ENCODE assay signal across 27 mouse cellular contexts in genomic region chr2:131581506-131581905, GRCm38 (mm10). TPM values are rescaled to one million over a fixed set of nuclear protein-coding genes. Genes with fewer than 3 reads are reported as not detected.
"Had no signal": no experiment of that assay in that cellular context is flagged by ENCODE, and none has a peak within 500 bp of the region (broad histone marks: within the 10 kb centered on the region; RNA-seq: fewer than 3 reads in every experiment).

No protein-coding gene starts in this region.

- H3K4me1 ChIP-seq: heart, embryonic 13.5 days; heart, embryonic 15.5 days; hindbrain, embryonic 10.5 days; hindbrain, embryonic 12.5 days; intestine, embryonic 15.5 days; limb, embryonic 13.5 days; limb, embryonic 15.5 days; liver, embryonic 12.5 days had no signal

- H3K9me3 ChIP-seq: heart, embryonic 15.5 days; hindbrain, embryonic 10.5 days; hindbrain, embryonic 12.5 days; intestine, embryonic 15.5 days; limb, embryonic 13.5 days; limb, embryonic 15.5 days; liver, embryonic 12.5 days had no signal

- ATAC-seq: hindbrain, embryonic 16.5 days; inflammation-experienced regulatory T-cells, adult 6 months; intestine, embryonic 15.5 days; intestine, postnatal 0 days; liver, embryonic 12.5 days had no signal

- H3K4me3 ChIP-seq: heart, adult 2 months; heart, embryonic 13.5 days; heart, embryonic 15.5 days; hindbrain, embryonic 10.5 days; hindbrain, embryonic 12.5 days; intestine, embryonic 15.5 days; layer of hippocampus, adult 2 months; left cerebral cortex, adult 2 months; limb, embryonic 13.5 days; limb, embryonic 15.5 days; liver, embryonic 12.5 days had no signal

- DNase-seq: gastrocnemius, postnatal 25 days; heart, adult 2 months; heart, postnatal 14 days; heart, postnatal 36 days; kidney, adult 18-20 months; kidney, adult 8-10 months; kidney, postnatal 10 days; kidney, postnatal 25 days; kidney, postnatal 4 days had no signal

- H3K36me3 ChIP-seq: heart, embryonic 13.5 days; heart, embryonic 15.5 days; hindbrain, embryonic 10.5 days; hindbrain, embryonic 12.5 days; intestine, embryonic 15.5 days; limb, embryonic 13.5 days; limb, embryonic 15.5 days; liver, embryonic 12.5 days had no signal

- H3K27me3 ChIP-seq: heart, embryonic 13.5 days; heart, embryonic 15.5 days; hindbrain, embryonic 12.5 days; intestine, embryonic 15.5 days; limb, embryonic 13.5 days; limb, embryonic 15.5 days; liver, embryonic 12.5 days had no signal

- H3K27ac ChIP-seq: heart, adult 2 months; heart, embryonic 13.5 days; heart, embryonic 15.5 days; hindbrain, embryonic 10.5 days; hindbrain, embryonic 12.5 days; hindbrain, embryonic 14.5 days; intestine, embryonic 15.5 days; layer of hippocampus, adult 2 months; left cerebral cortex, adult 2 months; limb, embryonic 13.5 days; limb, embryonic 15.5 days; liver, embryonic 12.5 days; liver, embryonic 14.5 days had no signal

RNA-seq across cellular contexts. Expression of gene Adra1d, which starts 19.4 kb away (rescaled TPM):
- total RNA-seq: granulocyte monocyte progenitor cell, adult 5-6 weeks; liver, adult 2 months had no signal
- polyA plus RNA-seq: inflammation-experienced regulatory T-cells, adult 6 months; limb, embryonic 11.5 days had no signal
